Mouse (Mus musculus) lung, embryonic 15.5 days (tissue): ENCODE data around the gene Gm10309. TPM values are rescaled to one million over a fixed set of nuclear protein-coding genes. Genes with fewer than 3 reads are reported as not detected.

Experiments used
- ATAC-seq: fragments of 200-750 bp; cut with Nextera tagmentation; 2 replicates; pipeline ENCODE4 v1.8.0; 2017; ENCODE audit warnings: moderate number of reproducible peaks, borderline replicate concordance; ENCODE audit not compliant: low FRiP score, low TSS enrichment; ENCODE audit errors: extremely low read depth
- H3K27ac ChIP-seq: fragments of 300-500 bp; sonication (generic); 2 replicates; pipeline ENCODE4 v1.5.1; 2015; ENCODE audit warnings: moderate library complexity, mild to moderate bottlenecking, inconsistent platforms
- H3K27me3 ChIP-seq: fragments of 300-500 bp; sonication (generic); 2 replicates; pipeline ENCODE4 v1.6.1; 2015; ENCODE audit warnings: inconsistent platforms
- H3K36me3 ChIP-seq: fragments of 300-500 bp; sonication (generic); 2 replicates; pipeline ENCODE4 v1.6.1; 2015; ENCODE audit warnings: inconsistent platforms
- H3K4me1 ChIP-seq: fragments of 300-500 bp; sonication (generic); 2 replicates; pipeline ENCODE4 v1.6.1; 2015; ENCODE audit warnings: inconsistent platforms
- H3K4me2 ChIP-seq: fragments of 300-500 bp; sonication (generic); 2 replicates; pipeline ENCODE4 v1.6.1; 2015; ENCODE audit warnings: inconsistent platforms, mild to moderate bottlenecking, moderate library complexity
- H3K4me3 ChIP-seq: fragments of 300-500 bp; sonication (generic); 2 replicates; pipeline ENCODE4 v1.5.1; 2015; ENCODE audit warnings: mild to moderate bottlenecking, inconsistent platforms
- H3K9ac ChIP-seq: fragments of 300-500 bp; sonication (generic); 2 replicates; pipeline ENCODE4 v1.6.1; 2015; ENCODE audit warnings: inconsistent platforms
- H3K9me3 ChIP-seq: fragments of 300-500 bp; sonication (generic); 2 replicates; pipeline ENCODE4 v1.6.1; 2016; ENCODE audit warnings: inconsistent platforms
- WGBS: fragments of 180-500 bp; shearing (Covaris S2); methylation state at CpG from one replicate; pipeline ENCODE4 v1.1.7; 2015; 5-methylcytosine and 5-hydroxymethylcytosine counted together
- polyA plus RNA-seq: library from polyadenylated mRNA; unstranded; fragments of >200 nt; fragmentation: Nextera tagmentation; extraction: Ambion mirVana; gene quantifications from 2 replicates; pipeline ENCODE4 v1.2.1, GENCODE M21; 2015

The Gm10309 gene
- polyA plus RNA-seq, 1 experiment from 2014 or later, result 0.40 TPM

DNA sequence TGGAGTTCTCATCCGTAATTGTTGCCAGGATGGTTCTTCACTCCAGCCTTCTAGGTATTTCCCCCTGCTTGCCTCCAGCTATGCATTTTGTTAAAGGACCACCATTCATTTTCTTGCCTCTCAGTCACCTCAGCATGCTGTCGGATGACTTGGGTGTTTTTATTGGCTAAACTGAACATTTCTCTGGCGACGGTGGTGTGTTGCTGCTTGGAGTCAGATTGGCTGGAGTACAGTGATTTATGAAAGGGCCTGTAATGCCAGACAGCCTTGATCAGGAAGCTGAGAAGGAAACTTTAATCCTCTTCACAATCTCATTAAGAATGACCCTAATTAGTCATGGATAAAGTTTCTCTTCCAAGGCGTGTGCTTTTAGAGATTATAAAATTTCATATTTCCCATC lies 4.8 kb upstream of the Gm10309 start:
- WGBS, result 50% methylated on average over 5 of the region's 5 CpGs
- H3K9ac ChIP-seq, result no peak overlapping the region
- ATAC-seq, result no peak
- no peaks in the 10 kb centered on the region for H3K36me3 ChIP-seq
- no peaks in the 10 kb centered on the region for H3K9me3 ChIP-seq
- no peak overlapping the region for H3K4me2 ChIP-seq
- no peaks in the 10 kb centered on the region for H3K27me3 ChIP-seq
- H3K4me3 ChIP-seq, result no peak overlapping the region
- H3K4me1 ChIP-seq, result peaks cover 13% of the 10 kb centered on the region; the same call in 1 of the 2 replicates
- H3K27ac ChIP-seq, result no peak overlapping the region

DNA sequence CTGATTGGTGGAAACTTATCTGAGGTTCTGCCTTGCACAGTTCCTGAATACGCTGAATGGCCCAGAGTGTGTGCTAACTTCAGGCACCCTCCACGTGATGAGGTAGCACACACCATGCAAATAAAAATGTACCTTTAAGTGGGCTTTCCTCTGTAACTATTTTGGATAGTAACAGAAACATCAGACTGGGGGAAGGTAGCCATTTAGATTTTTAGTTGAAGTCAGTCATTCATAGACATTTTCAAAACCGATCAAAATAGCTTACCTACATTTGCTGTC lies 3.1 kb upstream of the Gm10309 start:
- Histone ChIP-seq H3K9ac (no peak overlapping the region), H3K27me3 (no peaks in the 10 kb centered on the region), H3K36me3 (no peaks in the 10 kb centered on the region), H3K4me1 (peaks cover 8% of the 10 kb centered on the region; the same call in 1 of the 2 replicates), H3K27ac (no peak overlapping the region), H3K4me2 (no peak overlapping the region), H3K9me3 (no peaks in the 10 kb centered on the region), H3K4me3 (no peak overlapping the region)
- 77% methylated on average over 3 of the region's 3 CpGs for WGBS
- ATAC-seq, result no peak

DNA sequence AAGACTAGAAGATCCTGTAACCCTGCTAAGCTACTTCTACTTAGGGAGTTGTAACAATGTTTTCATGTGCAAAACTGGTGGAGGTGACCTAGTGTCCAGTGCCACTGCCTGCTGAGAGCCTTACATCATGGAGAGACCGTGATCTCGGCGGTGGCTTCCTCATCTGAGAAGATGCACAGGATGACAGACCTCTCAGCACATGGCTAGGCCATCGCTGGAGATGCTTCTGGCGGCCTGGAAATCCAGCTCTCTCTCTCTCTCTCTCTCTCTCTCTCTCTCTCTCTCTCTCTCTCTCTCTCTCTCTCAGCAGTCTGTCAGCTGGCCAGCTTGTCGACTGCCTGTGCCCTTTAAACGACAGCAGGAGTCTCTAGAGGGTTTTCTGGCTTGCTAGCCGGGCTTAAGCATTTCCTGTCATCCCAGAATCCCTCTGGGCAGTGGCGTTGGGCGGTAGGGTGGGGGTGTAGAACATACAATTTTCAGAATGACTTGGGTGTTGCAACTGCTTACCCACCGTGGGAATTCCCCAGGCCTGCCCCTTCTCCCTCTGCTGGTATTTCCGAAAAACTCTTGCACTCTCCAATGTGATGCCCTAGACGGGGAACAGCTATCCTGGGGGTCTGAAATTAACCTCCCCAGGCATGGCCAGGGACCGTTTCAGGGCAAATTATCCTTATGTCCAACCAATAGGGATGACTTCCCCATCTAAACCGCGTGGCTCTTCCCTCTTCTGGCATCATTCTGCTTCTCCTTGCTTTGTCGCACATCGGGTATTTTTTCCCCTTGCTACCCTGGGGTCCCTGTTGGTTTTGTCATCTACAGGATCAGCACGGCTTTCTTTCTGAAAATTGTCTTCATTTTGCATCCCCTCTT lies 2.5 kb upstream of the Gm10309 start:
- no peak overlapping the region for H3K4me2 ChIP-seq
- no peak overlapping the region for H3K4me3 ChIP-seq
- peaks cover 8% of the 10 kb centered on the region; the same call in 1 of the 2 replicates for H3K4me1 ChIP-seq
- H3K27me3 ChIP-seq, result no peaks in the 10 kb centered on the region
- H3K27ac ChIP-seq, result peak overlapping the region; percentile 45
- H3K36me3 ChIP-seq, result no peaks in the 10 kb centered on the region
- H3K9me3 ChIP-seq, result no peaks in the 10 kb centered on the region
- ATAC-seq, result peak; percentile 28; the same call in 1 of the 2 replicates
- WGBS, result 56% methylated on average over 18 of the region's 19 CpGs
- no peak overlapping the region for H3K9ac ChIP-seq

DNA sequence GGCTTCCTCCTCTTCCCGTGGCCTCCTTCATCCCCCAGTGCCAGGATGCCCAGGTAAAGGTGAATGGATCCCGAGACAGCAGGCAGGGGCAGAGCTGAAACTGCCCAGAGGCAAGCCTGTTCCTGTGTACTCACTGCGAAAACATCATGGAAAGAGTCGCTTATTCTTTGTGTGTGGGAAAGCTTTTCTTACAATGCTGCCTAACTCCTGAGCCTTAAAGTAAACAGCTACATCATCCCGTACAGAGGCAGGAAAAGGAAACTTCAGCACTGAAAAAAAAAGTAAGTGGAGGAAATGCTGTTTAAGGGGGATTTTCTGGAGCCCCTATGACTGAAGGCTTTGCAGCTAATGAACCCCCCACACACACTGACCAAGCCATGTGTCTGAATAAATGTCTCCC lies 1.8 kb upstream of the Gm10309 start:
- WGBS, result 45% methylated on average over 5 of the region's 5 CpGs
- H3K9me3 ChIP-seq, result no peaks in the 10 kb centered on the region
- no peak overlapping the region for H3K9ac ChIP-seq
- H3K36me3 ChIP-seq, result no peaks in the 10 kb centered on the region
- H3K4me3 ChIP-seq, result no peak overlapping the region
- H3K27ac ChIP-seq, result peak overlapping the region; percentile 84
- peaks cover 8% of the 10 kb centered on the region; the same call in 1 of the 2 replicates for H3K4me1 ChIP-seq
- peak; percentile 53; the same call in 1 of the 2 replicates for ATAC-seq
- no peak overlapping the region for H3K4me2 ChIP-seq
- no peaks in the 10 kb centered on the region for H3K27me3 ChIP-seq

DNA sequence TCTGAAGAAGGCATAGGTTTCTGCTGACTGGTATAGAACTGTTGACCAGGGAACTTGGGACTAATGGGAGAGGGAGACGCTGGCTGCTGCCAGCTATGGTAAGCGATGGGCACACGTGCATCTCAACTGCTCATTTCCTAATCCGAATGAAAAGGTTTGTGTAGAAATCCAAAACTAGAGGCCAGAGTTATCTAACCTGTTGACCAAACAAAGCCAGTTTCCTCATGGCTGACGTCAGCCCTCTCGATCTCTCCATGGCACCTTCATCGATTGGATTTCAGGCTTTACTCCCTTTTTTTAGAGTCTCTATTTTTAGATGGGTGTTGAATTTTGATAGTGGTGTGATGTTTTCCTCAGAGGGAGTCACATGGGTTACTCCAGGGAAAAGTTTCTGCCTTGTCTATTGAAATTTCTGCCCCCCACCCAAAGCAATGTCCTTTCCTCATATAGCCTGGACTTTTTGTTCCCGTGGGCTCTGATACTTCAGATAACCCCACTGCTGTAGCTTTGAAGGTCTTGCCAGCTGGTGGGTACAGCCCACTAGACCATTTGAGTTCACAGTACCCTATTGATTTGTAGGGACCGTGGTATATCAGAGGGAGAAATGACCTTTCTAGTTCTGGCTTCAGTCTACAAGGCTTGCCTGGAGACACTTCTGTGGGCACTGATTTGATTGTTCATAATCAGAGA lies 1.7 kb downstream of the Gm10309 start:
- Histone ChIP-seq H3K4me3 (no peak overlapping the region), H3K4me1 (peaks cover 22% of the 10 kb centered on the region), H3K36me3 (no peaks in the 10 kb centered on the region), H3K27ac (no peak overlapping the region), H3K9ac (no peak overlapping the region), H3K27me3 (no peaks in the 10 kb centered on the region), H3K4me2 (no peak overlapping the region), H3K9me3 (no peaks in the 10 kb centered on the region)
- no peak for ATAC-seq
- 93% methylated on average over 9 of the region's 9 CpGs for WGBS

DNA sequence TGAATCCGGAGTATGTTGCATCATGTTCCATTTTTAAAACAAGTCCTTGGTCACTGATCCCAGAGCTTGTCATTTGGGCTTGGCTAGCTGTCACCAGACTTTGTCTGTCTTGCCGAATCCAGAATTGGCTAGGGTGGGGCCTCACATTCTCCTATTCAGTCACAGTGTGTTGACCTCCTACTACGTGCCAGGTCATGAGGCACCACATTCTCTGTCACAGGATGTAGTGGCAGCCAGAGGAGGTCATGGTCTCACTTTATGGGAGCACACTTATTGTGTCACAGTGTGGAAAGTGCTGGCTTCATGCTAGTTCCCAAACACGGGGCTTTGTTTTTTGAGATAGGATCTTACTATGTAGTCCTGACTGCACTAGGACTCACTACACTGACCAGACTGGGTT lies 3.6 kb downstream of the Gm10309 start:
- no peak for ATAC-seq
- Histone ChIP-seq H3K27me3 (no peaks in the 10 kb centered on the region), H3K27ac (no peak overlapping the region), H3K4me3 (no peak overlapping the region), H3K9ac (no peak overlapping the region), H3K36me3 (no peaks in the 10 kb centered on the region), H3K4me1 (peaks cover 18% of the 10 kb centered on the region), H3K9me3 (no peaks in the 10 kb centered on the region), H3K4me2 (no peak overlapping the region)
- WGBS, result 85% methylated on average over 4 of the region's 4 CpGs

DNA sequence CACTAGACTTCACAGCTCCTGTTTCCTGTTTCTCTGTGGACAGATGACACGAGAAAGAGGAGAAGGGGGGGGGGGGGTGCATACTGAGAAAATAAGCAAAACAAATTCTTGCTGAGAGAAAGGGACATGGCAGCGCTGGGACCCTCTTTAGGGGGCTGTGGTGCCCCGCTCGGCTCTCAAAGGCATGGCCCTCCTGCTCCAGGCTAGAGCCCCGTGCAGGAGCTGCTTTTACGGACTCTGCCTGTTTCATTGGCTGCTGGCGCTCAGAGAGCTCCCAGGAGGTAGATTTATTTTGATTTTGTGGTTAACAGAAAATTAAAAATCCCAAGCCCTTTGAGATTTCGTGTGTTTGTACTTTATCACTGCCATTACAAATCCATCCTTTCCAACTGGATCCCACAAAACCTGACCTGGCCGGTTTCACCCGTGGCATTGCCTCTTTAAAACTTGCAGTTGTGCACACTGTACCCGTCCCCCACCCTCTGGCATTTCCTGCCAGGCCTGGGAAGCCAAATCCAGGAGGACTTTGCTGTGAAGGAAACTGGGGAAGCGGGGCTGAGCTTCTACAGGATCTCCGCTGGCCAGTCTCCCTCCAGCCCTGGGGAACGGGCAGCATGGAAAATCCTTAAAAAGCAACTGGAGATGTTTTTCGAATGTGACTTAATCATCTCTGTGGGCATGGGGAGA lies 5.5 kb downstream of the Gm10309 start:
- Histone ChIP-seq H3K4me2 (no peak overlapping the region; the same call in 1 of the 2 replicates), H3K4me3 (no peak overlapping the region), H3K27ac (peak overlapping the region; percentile 68), H3K4me1 (peaks cover 14% of the 10 kb centered on the region), H3K27me3 (no peaks in the 10 kb centered on the region), H3K36me3 (no peaks in the 10 kb centered on the region), H3K9me3 (no peaks in the 10 kb centered on the region), H3K9ac (no peak overlapping the region)
- 37% methylated on average over 15 of the region's 15 CpGs for WGBS
- no peak for ATAC-seq

DNA sequence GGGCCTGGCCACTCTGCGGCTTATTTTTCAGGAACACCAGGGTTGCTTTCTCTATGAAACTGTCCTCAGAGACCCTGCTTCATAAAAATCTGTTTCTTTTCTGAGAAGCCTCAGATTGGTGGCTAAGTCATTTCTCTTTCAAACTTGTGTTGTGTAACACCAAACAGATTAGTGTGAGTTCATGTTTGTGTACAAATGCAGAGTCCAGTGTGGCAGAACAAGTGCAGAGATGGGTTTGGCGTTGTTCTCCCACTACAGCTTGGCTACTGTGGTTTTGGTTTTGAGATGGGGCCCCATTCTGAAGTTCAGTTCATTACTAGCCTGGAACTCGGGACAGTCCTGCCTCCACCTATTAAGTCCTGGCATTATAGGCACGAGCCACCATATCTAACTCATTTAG lies 7.7 kb downstream of the Gm10309 start:
- Histone ChIP-seq H3K9me3 (no peaks in the 10 kb centered on the region), H3K27me3 (no peaks in the 10 kb centered on the region), H3K27ac (no peak overlapping the region), H3K36me3 (no peaks in the 10 kb centered on the region), H3K4me3 (no peak overlapping the region), H3K9ac (no peak overlapping the region), H3K4me2 (no peak overlapping the region), H3K4me1 (peaks cover 14% of the 10 kb centered on the region)
- 80% methylated on average over 4 of the region's 4 CpGs for WGBS
- ATAC-seq, result no peak

DNA sequence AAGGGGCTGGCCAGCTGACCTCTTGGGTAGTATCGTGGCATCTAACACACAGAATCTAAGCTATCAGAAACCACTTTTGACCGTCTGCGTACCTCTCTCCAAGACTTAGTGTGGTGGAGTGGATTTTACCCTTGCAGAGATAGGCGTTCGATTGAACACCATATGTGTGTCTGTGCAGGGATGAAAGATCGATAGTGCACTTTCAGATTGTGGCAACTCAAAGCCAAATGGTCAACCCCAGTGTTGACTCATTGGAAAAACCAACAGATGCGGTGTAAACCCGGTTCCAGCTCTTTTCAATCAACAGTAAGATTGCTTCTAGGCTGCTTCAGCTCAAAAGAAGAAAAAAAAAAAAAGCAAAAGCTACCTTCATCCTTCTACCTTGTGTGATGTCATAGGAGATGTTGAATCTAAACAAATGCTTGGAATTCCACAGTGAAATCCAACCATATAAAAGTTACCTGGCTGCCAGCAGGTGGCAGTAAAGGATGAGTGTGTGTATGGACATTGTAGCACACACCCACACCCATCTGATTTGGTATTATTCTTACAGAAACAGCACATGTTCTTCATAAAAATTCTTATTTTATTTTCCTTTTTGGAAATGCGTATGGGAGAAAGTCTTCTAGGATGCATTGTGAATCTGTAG lies 8.8 kb downstream of the Gm10309 start:
- H3K9ac ChIP-seq, result no peak overlapping the region
- H3K27me3 ChIP-seq, result no peaks in the 10 kb centered on the region
- no peak overlapping the region for H3K4me2 ChIP-seq
- no peak overlapping the region for H3K4me3 ChIP-seq
- WGBS, result 82% methylated on average over 9 of the region's 9 CpGs
- H3K36me3 ChIP-seq, result no peaks in the 10 kb centered on the region
- no peak for ATAC-seq
- no peak overlapping the region for H3K27ac ChIP-seq
- peaks cover 14% of the 10 kb centered on the region for H3K4me1 ChIP-seq
- H3K9me3 ChIP-seq, result no peaks in the 10 kb centered on the region

DNA sequence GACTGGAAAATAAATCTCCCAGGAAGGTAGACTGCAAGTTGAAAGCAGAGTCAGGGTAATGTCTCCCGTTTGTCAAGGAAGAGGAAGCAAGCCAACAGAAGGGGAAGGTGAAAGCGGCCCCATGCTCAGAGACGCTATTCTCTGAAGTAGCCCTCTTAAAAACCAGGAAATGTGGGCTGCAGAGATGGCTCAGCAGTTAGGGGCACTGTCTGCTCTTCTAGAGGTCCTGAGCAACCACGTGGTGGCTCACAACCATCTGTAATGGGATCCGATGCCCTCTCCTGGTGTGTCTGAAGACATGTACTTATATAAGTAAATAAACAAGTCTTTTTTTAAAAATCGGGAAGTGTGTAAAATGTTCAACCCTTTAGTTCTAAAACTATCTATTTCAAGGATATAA lies 10.1 kb downstream of the Gm10309 start:
- no peak for ATAC-seq
- peaks cover 14% of the 10 kb centered on the region for H3K4me1 ChIP-seq
- no peak overlapping the region for H3K4me2 ChIP-seq
- WGBS, result 43% methylated on average over 6 of the region's 6 CpGs
- H3K27ac ChIP-seq, result no peak overlapping the region
- H3K9ac ChIP-seq, result no peak overlapping the region
- no peak overlapping the region for H3K4me3 ChIP-seq
- no peaks in the 10 kb centered on the region for H3K9me3 ChIP-seq
- H3K36me3 ChIP-seq, result no peaks in the 10 kb centered on the region
- H3K27me3 ChIP-seq, result no peaks in the 10 kb centered on the region

DNA sequence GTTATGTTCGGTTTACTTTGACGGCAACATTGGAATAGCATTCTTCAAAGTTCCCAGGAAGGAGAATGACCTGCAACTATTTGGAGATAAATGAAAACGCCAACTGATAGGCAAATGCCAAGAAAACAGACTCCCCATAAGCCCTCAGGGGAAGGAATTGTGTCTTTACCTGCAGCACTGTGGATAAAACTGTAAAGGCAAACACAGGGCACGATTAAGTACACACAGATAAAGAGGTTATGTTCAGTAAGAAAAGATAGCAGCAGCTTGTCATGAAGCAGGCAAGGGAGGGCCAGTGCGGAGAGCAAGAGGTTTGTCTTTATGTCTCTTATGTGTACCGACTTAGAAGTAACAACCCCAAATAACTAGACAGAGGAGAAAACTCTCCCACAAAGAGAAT lies 10.5 kb downstream of the Gm10309 start:
- no peaks in the 10 kb centered on the region for H3K27me3 ChIP-seq
- no peaks in the 10 kb centered on the region for H3K36me3 ChIP-seq
- H3K27ac ChIP-seq, result no peak overlapping the region
- no peaks in the 10 kb centered on the region for H3K9me3 ChIP-seq
- no peak overlapping the region for H3K4me3 ChIP-seq
- peaks cover 10% of the 10 kb centered on the region for H3K4me1 ChIP-seq
- no peak overlapping the region for H3K4me2 ChIP-seq
- 55% methylated on average over 6 of the region's 6 CpGs for WGBS
- H3K9ac ChIP-seq, result no peak overlapping the region
- no peak for ATAC-seq
